Mouse (Mus musculus): ENCODE data around the gene Ubr3. TPM values are rescaled to one million over a fixed set of nuclear protein-coding genes. Genes with fewer than 3 reads are reported as not detected.

Gene Ubr3
- total RNA-seq (2021), result 10 to 100 TPM; 72.6 to 78.7 TPM
- long read RNA-seq, experiment 1, full-length matches to known transcripts, result 1 of 5 reads
- long read RNA-seq, experiment 1, partial matches to known transcripts, result 2 of 5 reads
- long read RNA-seq, experiment 1, other reads (novel, unspliced or antisense), result 2 of 5 reads
- long read RNA-seq, experiment 2, partial matches to known transcripts, result 5 of 13 reads
- long read RNA-seq, experiment 2, other reads (novel, unspliced or antisense), result 8 of 13 reads

DNA sequence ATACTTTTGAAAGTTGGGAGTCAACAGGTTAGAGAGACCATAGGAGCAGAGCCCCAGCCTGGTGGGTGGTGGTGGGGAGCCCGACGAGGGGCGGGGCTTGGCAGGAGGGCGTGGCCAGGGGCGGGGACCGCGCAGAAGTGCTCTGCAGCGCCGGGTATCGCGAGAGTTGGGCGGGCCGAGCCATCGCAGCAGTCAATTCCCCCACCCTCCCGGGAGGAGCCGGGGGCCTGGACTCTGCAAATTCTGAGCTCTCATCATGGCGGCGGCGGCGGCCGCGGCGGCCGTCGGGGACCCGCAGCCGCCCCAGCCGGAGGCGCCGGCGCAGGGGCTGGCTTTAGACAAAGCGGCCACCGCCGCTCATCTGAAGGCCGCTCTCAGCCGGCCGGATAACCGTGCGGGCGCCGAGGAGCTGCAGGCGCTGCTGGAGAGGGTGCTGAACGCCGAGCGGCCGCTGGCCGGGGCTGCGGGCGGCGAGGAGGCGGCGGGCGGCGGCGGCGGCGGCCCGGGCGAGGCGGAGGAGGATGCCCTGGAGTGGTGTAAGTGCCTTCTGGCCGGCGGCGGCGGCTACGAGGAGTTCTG is at the start of gene Ubr3:
Ubr3 (plus strand) TSS at position 208 of the 579 bp plus-strand sequence.
- DNase-seq (ENCODE audit: low spot score in 2 of 2), result peak; percentile 96

DNA sequence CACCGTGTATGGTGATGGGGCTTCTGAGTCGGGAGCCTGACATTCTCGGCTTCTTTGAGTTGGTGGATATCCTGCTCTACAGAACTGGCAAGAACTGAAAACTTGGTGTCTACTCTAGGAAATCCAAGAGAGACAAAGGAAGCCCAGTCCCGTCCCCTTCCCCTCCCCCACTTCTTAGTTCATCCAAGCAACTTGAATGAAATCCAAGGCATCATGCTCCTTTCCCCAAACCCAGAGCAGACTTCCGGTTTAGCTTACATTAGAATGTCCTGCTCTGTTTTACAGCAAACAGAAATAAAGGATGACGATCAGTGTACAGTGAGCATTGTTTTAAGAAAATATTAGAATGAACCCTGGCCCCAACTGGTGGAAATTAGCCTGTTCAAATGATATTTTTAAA is 47.8 kb upstream of the Ubr3 start:
- DNase-seq (ENCODE audit: low spot score in 2 of 2), result no peak

DNA sequence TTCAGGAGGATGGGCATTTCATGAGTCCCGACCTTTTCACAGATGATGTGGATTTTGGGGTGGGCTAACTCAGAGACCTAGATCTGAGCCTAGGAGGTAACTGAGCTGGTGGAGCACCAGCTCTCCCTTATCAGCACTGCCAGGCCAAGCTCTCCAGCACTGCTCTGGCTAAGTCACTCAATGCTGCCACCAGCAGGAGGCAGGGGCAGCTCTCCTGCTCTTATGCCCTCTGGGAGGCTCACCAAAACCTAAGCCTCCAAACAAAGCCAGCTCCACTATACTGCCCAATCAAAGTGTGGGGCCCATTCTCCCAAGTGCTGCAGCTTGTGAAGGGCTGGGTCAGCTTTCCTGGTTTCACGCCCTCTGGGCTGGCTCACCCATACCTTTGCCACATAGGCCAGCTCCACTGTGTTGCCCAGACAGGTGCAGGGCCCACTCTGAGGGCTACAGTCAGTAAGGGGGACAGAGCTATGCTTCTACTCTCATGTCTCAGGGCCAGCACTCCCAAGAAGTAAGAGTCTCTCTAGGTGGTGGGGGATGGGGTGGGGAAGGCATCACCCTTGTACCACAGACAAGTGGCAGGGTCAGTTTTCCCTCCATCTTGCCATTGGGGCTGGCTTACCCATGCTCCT is 45.5 kb upstream of the Ubr3 start:
- DNase-seq (ENCODE audit: low spot score in 2 of 2), result no peak

DNA sequence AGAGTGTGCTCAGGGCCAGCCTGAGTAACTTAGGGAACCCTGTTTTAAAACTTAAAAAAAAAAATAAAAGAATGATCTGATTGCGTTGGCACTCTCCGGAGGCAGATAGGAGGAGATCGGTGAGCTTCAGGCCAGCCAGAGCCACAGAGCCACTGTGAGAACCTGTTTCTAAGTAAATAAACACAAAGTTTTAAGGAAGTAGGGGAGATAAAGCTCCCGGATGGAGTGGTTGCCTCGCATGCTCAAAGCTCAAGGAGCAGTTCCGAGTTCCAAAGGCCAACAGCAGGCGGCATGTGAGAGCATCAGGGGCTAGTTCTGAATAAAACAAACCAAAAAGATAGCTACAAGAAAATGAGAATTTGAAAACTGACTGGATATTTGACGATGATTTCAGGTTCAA is 40.7 kb upstream of the Ubr3 start:
- DNase-seq (ENCODE audit: low spot score in 2 of 2), result no peak

DNA sequence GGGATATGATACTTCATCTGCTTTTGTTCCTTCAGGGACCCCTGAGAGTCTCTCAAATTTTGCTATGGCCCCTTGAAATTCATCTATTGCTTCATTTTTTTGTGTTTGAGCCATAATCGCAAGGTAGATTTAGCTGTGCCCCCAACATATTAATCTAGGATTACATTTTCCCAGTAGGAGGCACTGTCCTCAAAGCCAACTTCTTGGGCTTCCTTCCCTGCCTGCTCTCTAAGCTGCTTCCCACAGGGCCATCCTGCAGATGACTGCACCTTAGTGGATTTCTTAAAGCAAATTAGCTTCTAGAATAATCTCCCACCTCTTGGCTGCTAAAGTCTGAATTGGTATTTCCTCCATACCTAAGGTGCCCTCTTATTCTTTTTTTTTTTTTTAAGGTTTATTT is 39.2 kb upstream of the Ubr3 start:
- no peak for DNase-seq (ENCODE audit: low spot score in 2 of 2)

DNA sequence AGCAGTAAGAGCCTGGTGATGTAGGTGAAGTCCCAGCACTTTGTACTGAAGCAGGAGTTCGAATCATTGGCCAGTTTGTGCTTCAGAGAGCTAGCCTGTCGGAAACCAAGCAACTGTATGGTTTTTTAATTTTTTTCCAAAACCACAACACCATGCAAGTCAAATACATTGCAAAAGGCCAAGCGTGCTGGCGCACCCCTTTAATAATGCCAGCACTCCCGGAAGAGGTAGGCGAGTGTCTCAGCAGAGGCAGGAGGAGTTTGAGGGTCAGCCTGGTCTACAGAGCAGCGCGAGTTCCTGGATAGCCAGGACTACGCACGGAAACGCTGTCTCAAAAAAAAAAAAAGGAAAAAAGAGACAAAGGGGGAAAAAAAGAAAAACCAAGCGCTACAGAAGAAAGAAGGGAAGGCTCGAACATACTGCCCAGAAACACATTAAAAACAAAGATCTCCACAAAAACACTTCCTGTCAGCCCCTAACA is 36.0 kb upstream of the Ubr3 start:
- no peak for DNase-seq (ENCODE audit: low spot score in 2 of 2)

DNA sequence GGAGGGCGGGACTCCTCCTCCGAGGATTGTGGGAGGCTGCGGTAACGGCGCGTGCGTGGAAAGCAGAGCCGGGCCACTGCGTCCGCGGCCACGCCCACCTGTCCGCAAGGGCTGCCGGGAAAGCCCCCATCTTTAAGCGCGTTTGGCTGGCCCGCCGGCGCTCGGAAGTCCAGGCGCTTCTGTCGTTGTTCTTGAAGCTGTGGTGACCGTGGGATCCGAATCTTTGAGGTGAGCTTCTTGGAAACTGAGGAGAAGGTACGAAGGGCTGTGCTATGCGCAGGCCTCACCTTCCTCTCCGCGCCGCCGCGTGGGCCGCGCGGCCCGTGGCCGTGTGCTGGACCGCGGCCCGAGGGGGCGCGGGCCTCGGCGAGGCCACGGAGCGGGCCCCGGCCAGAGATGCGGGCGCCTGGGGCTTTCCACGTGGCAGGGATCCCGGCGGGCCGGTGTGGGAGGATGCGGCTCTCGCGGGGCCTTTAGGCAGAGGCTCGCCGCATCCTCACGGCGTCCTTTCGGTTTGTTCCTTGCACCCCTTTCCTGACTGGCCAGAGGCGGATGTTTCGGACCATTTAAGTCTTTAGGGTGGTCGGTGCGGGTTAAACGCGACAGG is 35.5 kb upstream of the Ubr3 start, which contains the start of gene Ssb:
Ssb (plus strand) TSS at position 78 of the 607 bp plus-strand sequence.
- peak; percentile 80 to 82 for DNase-seq (ENCODE audit: low spot score in 2 of 2)

DNA sequence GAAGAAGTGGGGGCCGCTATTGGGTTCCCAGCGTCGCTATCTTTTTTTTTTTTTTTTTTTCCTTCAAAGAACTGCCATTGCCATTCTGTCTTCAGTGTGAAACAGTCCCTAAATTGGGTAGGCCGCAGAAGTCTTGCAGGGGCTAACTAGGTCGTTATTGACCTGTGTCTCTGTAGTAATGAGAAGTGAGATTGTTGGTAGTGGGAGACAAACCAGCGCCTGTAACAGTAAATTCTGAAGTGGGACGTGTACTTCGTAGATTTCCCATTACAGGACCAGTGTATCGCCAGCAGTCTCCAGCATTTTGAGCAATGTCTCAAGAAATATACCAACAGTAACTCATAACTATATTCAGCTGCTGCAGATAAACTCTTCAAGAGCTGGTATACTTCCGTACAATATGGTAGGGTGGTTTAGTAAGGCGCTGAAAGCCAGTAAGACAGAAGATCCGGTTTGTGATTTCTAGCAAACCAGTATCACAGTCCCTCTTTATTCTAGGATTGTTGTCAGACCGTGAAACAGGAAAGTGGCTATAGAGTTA is 34.9 kb upstream of the Ubr3 start:
- DNase-seq (ENCODE audit: low spot score in 2 of 2), result no peak

DNA sequence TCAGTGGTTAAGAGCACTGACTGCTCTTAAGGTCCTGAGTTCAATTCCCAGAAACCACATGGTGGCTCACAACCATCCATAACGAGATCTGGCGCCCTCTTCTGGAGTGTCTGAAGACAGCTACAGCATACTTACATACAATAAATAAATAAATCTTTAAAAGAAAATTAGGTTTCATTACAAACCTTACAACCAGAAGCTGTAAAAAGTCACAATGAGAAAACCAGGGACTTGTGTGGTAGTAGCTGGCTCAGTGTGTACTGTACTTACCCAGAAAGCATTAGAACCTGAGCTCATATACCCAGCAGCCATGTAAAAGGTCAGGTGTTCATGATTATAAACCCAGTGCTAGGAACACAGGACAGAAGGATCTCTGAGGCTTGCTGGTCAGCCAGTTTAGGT is 13.1 kb upstream of the Ubr3 start:
- DNase-seq (ENCODE audit: low spot score in 2 of 2), result no peak

DNA sequence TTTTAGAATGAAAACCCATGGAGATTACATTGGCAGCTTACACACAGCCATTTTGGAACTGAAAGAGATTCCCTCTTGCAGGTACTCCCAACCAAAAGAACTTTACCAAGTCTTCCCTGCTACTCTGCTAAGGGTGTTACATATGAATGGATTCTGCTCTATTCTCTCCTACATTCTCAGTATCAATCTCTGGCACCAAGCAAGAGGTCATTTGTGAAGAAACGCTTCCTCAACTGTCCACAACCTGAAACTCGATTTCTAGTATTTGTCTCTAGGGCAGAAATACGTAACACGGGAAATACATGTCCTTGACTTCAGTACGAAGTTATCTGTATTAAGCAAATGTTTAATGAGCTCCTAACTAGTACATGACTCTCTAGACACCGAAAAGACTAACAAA is 12.5 kb upstream of the Ubr3 start:
- no peak for DNase-seq (ENCODE audit: low spot score in 2 of 2)

DNA sequence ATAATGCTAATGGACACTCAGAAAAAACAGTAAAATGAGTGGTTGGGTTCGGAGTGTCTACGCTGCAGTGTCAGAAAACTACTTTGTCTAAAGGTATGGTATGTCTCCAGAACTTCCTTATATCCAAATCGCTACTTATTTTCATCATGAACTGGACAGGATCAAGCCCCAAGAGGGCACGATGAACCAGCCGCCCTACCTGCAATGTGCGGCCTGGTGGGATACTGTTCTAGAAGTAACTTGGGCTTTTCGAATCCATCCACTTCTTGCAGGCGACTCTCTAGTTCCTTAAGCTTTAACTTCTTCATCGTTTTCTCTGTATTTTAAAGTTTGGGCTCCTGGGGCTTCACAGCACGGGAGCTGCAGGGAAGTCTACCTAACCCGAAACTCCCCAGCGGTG is 12.0 kb upstream of the Ubr3 start:
- DNase-seq (ENCODE audit: low spot score in 2 of 2), result no peak

DNA sequence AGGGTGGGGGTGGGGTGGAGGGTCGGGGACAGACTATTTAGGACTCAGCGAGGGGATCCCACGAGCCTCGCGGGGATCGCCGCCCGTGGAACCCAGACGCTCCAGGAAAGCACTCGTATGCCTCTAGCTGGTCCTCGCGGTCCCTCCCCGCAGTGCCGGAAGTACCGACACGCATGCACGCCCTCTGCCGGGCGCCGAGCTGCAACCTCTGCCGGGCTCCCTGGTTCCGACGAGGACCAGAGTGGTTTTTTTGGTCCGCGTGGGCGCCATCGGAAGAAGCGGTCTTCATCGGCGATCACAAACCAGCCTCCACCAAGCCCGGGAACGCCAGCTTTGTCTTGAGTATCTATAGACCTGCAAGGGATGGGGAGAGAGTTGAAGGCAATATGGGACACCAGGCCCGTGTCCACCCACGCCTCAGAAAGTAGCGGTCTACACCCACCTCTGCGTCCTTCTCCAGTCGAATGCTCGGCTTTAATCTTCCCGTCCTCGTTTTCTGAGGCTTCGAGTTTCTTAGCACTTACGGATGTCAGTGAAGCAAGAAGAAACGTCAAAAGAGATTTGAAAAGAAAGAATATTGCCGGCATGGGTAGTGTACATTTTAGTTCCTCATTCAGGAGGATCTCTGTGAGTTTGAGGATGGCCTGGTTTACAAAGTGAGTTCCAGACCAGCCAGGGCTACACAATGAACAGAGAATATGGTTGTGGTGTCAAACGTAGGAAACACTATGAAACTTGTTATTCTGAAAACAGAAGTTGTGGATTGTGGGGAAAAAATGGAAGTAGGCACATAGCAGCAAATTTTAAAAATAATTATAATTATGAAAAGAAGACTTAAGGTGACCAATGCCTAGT is 11.4 kb upstream of the Ubr3 start, which contains the start of gene Mettl5:
Mettl5 (minus strand) TSS at position 165 of the 855 bp plus-strand sequence.
- DNase-seq (ENCODE audit: low spot score in 2 of 2), result peak; percentile 73 to 80

DNA sequence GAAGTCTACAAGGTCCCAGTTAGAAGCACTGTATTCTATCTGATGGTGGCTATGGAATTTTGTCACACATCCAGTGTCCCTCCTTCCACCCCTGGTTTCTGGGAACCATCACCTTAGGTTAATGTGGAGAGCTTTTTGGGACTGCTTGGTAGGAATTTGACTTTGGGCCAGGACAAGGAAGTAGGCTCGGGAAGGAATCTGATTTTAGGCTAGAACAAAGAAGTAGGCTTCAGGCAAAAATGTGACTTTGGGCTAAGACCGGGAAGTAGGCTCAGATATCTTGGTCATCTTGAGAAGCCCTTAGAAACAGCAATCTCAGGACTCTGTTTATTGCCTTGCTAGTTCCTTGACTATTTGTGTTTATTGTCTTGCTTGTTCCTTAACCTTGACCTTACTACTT is 8.1 kb upstream of the Ubr3 start:
- DNase-seq (ENCODE audit: low spot score in 2 of 2), result no peak

DNA sequence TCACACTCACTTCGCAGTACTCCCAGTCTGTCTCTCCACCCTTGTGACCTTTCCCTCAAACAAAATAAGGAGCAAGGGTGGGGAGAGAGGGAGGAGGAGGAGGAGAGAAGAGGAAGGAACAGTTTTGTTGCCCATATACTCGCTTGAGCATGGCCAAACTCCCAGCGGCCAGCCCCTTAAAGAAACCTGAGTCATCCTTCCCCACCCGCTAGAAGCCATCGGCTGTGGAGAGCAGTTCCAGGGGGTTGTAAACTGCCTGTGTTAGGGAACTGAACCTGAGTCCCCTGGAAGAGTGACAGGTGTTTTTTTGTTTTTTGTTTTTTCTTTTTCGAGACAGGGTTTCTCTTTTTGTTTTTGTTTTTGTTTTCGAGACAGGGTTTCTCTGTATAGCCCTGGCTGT is 6.2 kb upstream of the Ubr3 start:
- no peak for DNase-seq (ENCODE audit: low spot score in 2 of 2)

DNA sequence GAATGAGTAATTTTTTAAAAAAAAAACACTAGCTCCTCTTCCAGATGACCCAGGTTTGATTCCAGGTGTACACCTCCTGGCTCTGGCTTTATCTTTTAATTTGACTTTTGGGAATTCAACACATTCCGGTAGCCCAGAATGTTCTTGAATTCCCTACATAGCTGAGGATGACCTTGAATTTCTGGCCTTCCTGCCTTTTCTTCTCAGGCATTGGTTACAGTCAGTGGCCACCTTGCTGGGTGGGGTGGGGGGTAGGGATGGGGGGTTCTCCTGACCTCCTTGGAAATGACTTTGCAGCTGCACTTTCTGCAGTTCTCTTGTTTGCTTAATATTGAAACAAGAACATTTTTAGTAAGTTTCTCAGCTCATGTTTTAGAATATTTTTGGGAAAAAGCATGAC is 3.9 kb upstream of the Ubr3 start:
- DNase-seq (ENCODE audit: low spot score in 2 of 2), result no peak

DNA sequence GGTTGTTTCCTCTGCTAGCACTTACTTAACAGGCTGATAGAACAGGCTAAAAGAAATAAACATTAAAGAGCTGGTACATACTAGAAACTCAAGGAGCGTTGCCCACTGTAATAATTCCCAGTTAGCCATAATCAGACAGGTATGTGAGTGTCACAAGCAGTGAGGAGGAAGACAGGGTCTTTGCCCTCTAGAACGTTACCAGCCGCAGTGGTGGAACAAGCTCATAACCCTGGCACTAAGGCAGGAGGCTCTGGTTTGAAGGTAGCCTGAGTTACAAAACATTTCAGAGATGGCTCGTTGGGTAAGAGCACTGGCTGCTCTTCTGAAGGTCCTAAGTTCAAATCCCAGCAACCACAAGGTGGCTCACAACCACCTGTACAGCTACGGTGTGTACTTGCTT is 3.2 kb upstream of the Ubr3 start:
- DNase-seq (ENCODE audit: low spot score in 2 of 2), result no peak

DNA sequence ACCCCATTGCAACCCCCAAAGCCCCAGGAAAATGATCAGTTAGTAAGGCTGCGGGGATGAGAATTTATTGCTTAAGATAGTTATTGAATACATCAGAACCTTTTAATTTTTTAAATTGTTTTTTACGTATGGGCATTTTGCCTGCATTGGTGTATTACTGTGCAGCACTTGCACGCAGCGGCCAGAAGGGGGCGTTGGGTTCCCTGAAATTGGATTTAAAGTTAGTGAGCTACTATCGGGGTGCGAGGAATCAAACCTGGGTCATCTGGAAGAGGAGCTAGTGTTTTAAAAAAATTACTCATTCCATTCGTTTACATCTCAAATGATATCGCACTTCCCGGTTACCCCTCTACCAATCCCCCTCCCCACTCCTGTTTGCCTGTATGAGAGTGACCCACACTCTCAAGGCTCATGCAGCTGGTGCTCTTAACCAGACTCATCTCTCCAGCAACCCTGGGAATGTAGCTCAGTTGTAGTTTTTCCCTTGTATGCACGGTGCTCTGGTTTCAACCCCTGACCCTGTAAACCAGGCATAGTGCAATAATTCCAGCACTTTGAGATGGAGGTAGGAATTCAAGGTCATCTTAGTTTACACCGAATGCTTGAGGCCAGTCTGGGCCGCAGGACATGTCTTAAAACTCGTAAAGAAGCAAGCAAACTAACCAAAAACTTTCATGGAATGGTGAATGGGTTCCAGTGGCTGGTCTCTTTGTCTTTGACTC is 1.4 kb upstream of the Ubr3 start:
- DNase-seq (ENCODE audit: low spot score in 2 of 2), result no peak

DNA sequence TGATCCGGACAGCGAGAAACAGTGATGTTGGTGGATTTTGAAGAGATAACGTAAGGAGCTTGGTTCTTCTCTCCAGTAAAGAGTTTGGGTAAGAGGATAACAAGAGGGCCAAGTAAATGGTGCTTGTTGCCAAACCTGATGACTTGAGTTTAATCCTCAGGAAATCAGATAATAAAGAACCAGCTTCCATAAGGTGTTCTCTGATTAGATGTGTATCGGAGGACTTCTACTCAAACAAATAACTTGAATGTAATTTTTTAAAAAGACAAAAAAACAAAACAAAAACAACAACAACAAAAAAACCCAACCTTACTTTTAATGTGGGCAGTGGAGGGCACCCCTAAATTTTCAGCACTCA is 843 bp upstream of the Ubr3 start:
- DNase-seq (ENCODE audit: low spot score in 2 of 2), result no peak

DNA sequence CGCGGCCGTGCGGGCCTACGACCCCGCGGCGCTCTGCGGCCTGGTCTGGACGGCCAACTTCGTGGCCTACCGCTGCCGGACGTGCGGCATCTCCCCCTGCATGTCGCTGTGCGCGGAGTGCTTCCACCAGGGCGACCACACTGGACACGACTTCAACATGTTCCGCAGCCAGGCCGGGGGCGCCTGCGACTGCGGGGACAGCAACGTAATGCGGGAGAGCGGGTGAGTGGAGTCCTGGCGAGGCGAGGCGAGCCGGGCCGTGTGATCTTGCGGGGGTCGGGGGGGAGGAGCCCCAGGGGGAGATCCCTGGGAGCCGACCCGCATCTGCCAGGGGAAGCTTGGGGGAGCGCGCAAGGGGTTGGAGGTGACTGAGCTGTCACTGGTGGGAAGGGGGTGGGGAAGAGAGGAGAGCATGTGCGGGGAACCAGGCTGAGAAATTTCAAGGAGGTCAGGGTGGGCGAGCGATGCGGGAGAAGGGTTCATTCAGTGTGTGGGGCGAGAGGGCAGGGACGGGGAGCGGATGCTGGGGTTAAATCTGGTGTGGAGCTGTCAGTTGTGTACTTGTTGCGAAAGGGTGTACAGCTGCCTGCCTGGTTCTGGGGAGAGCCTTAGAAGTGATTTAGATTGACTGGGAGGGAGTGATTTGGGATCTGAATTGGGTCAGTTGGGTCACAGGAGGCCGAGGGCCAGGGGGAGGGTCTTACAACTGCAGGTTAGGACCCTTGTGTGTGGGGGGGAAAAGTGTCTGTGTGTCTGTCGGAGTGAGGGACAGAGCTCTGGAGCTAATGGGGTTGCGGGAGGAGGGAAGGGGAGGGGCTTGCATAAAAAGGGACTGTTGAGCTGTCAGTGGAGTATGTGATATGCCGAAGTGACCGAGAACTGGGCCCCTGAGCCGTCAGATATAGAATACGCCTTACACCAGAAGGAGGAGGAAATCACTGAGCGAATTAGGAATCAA is 851 bp downstream of the Ubr3 start:
- peak; percentile 21 to 22 for DNase-seq (ENCODE audit: low spot score in 2 of 2)
